Mouse (Mus musculus) heart, postnatal 0 days (tissue): Measurements from ENCODE around the gene Ctsf. TPM values are rescaled to one million over a fixed set of nuclear protein-coding genes. Genes with fewer than 3 reads are reported as not detected.
A peak's percentile ranks its signal among the peaks of the same experiment; 100 is the strongest.

Experiments used
- ATAC-seq: fragments of 200-750 bp; cut with Nextera tagmentation; 2 replicates; pipeline ENCODE4 v1.8.0; 2017; ENCODE audit warnings: low read depth, moderate number of reproducible peaks, moderate library complexity; ENCODE audit not compliant: insufficient read depth
- DNase-seq: peaks from one replicate; pipeline ENCODE4 v3.0.0-alpha.2; 2016; ENCODE audit warnings: low spot score
- H3K27ac ChIP-seq: fragments of 300-500 bp; sonication (generic); 2 replicates; pipeline ENCODE4 v1.5.1; 2014; ENCODE audit warnings: low read depth, mild to moderate bottlenecking
- H3K27me3 ChIP-seq: fragments of 300-500 bp; sonication (generic); 2 replicates; pipeline ENCODE4 v1.6.1; 2014; ENCODE audit warnings: low read length, mixed read lengths; ENCODE audit not compliant: control insufficient read depth, insufficient read depth
- H3K36me3 ChIP-seq: fragments of 300-500 bp; sonication (generic); replicated peaks from 2 replicates; pipeline ENCODE4 v1.6.1; 2014; ENCODE audit warnings: low read length, mixed read lengths; ENCODE audit not compliant: control insufficient read depth, insufficient read depth
- H3K4me1 ChIP-seq: fragments of 300-500 bp; sonication (generic); 2 replicates; pipeline ENCODE4 v1.6.1; 2014; ENCODE audit warnings: antibody characterized with exemption; ENCODE audit not compliant: control insufficient read depth, insufficient read depth
- H3K4me2 ChIP-seq: fragments of 300-500 bp; sonication (generic); 2 replicates; pipeline ENCODE4 v1.6.1; 2014; ENCODE audit warnings: low read depth, mild to moderate bottlenecking, low read length, moderate library complexity
- H3K4me3 ChIP-seq: fragments of 300-500 bp; sonication (generic); 2 replicates; pipeline ENCODE4 v1.5.1; 2014; ENCODE audit warnings: low read depth, low read length
- H3K9ac ChIP-seq: fragments of 300-500 bp; sonication (generic); replicated peaks from 2 replicates; pipeline ENCODE4 v1.6.1; 2014; ENCODE audit warnings: low read depth, low read length, mixed read lengths
- H3K9me3 ChIP-seq: fragments of 300-500 bp; sonication (generic); replicated peaks from 2 replicates; pipeline ENCODE4 v1.6.1; 2016; ENCODE audit warnings: low read length; ENCODE audit not compliant: control insufficient read depth
- CTCF ChIP-seq: IDR thresholded peaks from 2 replicates; pipeline ENCODE4 v1.5.1; 2016; ENCODE audit warnings: antibody characterized with exemption, control low read depth, low read depth
- EP300 ChIP-seq: IDR thresholded peaks from 2 replicates; pipeline ENCODE4 v1.6.1; 2016; ENCODE audit warnings: antibody characterized with exemption, low read depth
- WGBS: fragments of 180-500 bp; shearing (Covaris S2); extraction: QIAGEN DNeasy Blood & Tissue Kit; methylation state at CpG from one replicate; pipeline ENCODE4 v1.1.7; 2014; 5-methylcytosine and 5-hydroxymethylcytosine counted together
- polyA plus RNA-seq: library from polyadenylated mRNA; unstranded; fragments of >200 nt; fragmentation: Nextera tagmentation; extraction: Ambion mirVana; gene quantifications from 2 replicates; pipeline ENCODE4 v1.2.1, GENCODE M21; 2015
- total RNA-seq: library from RNA; depleted of rRNA; stranded (reverse); fragments of >200 nt; gene quantifications from 2 replicates; pipeline ENCODE4 v1.2.3, GENCODE M21; 2014; ENCODE audit warnings: low replicate concordance

Gene Ctsf
- total and polyA plus RNA-seq, 2 experiments from 2014 or later: 39.7 to 49.5 TPM

DNA sequence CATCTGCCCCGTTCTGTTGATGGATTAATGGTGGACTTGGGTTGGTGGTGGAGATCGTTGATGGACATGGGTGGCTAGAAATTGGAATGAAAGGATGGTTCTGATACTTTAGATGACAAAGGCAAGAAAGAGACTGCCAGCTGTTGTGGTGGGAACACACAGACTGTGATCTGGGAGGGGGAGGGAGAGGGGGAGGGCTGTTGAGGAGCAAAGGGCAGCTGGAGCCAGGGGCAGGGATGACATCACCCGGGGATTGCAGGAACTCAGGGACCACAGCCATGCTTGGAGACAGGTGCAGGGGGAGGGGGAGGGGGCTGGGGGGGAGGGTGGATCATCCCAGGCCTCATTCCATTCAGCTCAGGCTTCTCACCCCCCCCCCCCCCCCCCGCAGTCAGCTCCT is 21.3 kb downstream of the Ctsf start:
- no peak for ATAC-seq
- WGBS: 77% methylated on average over 3 of the region's 4 CpGs
- H3K4me3 ChIP-seq: no peak overlapping the region

GRCm38 (mm10) chr19:4876755-4877154 is 21.8 kb downstream of the Ctsf start:
- DNase-seq (no peak), ATAC-seq (no peak)
- Histone ChIP-seq H3K27me3 (0 out of 2 replicates have a peak, but pooled peaks cover 4% of the 10 kb centered on the region), H3K9ac (no peak overlapping the region), H3K4me3 (no peak overlapping the region), H3K36me3 (no peaks in the 10 kb centered on the region), H3K9me3 (no peaks in the 10 kb centered on the region), H3K4me1 (peaks cover 8% of the 10 kb centered on the region; the same call in 1 of the 2 replicates), H3K27ac (no peak overlapping the region), H3K4me2 (no peak overlapping the region)
- TF ChIP-seq EP300 (no peak), CTCF (no peak)
- WGBS: 61% methylated on average over 3 of the region's 3 CpGs

More for the DNA sequence above, 21.3 kb downstream of the Ctsf start:
- H3K27me3 ChIP-seq: 0 out of 2 replicates have a peak, but pooled peaks cover 4% of the 10 kb centered on the region
- no peak for DNase-seq
- TF ChIP-seq CTCF: no peak
- no peak for TF ChIP-seq EP300
- no peak overlapping the region for H3K9ac ChIP-seq
- H3K9me3 ChIP-seq: no peaks in the 10 kb centered on the region
- peaks cover 8% of the 10 kb centered on the region; the same call in 1 of the 2 replicates for H3K4me1 ChIP-seq
- no peak overlapping the region for H3K4me2 ChIP-seq
- H3K27ac ChIP-seq: no peak overlapping the region
- no peaks in the 10 kb centered on the region for H3K36me3 ChIP-seq

DNA sequence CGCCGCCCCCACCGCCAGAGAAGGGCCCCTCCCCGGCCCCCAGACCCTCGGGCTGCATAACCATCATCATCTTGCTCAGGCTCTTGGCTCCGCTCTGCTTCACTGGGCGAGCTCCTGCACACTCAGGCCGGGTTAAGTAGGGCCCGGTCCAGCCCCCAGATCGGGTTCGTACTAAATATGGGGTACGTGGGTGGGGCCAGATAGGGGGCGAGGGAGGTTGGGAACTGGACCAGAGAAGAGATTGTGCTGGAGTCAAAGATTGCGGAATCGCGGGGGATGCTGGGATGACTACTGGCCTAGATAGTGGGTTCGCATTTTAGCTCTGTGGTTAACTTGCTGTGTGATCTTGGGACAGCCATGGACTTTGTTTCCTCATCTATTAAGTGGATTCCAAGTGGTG is 22.9 kb downstream of the Ctsf start, which contains the start of gene Actn3:
TSS of gene Actn3 (minus strand) at position 125 of the 400 bp plus-strand sequence.
- DNase-seq (no peak), ATAC-seq (no peak)
- WGBS: 2% methylated on average over 17 of the region's 17 CpGs
- Histone ChIP-seq H3K4me1 (peaks cover 8% of the 10 kb centered on the region; the same call in 1 of the 2 replicates), H3K36me3 (no peaks in the 10 kb centered on the region), H3K9me3 (no peaks in the 10 kb centered on the region), H3K9ac (peak within 1 kb of the TSS; percentile 85), H3K27ac (0 out of 2 replicates have a peak within 1 kb of the TSS, but pooled peaks have one; percentile 47), H3K4me3 (peak within 1 kb of the TSS; percentile 89), H3K4me2 (peak within 1 kb of the TSS; percentile 90), H3K27me3 (0 out of 2 replicates have a peak, but pooled peaks cover 4% of the 10 kb centered on the region)
- TF ChIP-seq EP300 (no peak), CTCF (no peak)

- ATAC-seq (peak; percentile 99), DNase-seq (peak; percentile 91)
- Histone ChIP-seq H3K4me3 (peak within 1 kb of the TSS; percentile 89), H3K27me3 (0 out of 2 replicates have a peak, but pooled peaks cover 4% of the 10 kb centered on the region), H3K36me3 (0 out of 2 replicates have a peak, but pooled peaks cover 7% of the 10 kb centered on the region), H3K27ac (0 out of 2 replicates have a peak within 1 kb of the TSS, but pooled peaks have one; percentile 47), H3K9ac (peak within 1 kb of the TSS; percentile 85), H3K4me2 (peak within 1 kb of the TSS; percentile 90), H3K4me1 (peaks cover 8% of the 10 kb centered on the region; the same call in 1 of the 2 replicates), H3K9me3 (no peaks in the 10 kb centered on the region)
- under 1% methylated on average over 52 of the region's 52 CpGs for WGBS
- TF ChIP-seq EP300: no peak
- no peak for TF ChIP-seq CTCF
Observed at GRCm38 (mm10) chr19:4878405-4879323, 23.7 kb downstream of the Ctsf start, which contains the start of gene Zdhhc24. Gene Zdhhc24, plus strand, starts transcription at chr19:4878668.

DNA sequence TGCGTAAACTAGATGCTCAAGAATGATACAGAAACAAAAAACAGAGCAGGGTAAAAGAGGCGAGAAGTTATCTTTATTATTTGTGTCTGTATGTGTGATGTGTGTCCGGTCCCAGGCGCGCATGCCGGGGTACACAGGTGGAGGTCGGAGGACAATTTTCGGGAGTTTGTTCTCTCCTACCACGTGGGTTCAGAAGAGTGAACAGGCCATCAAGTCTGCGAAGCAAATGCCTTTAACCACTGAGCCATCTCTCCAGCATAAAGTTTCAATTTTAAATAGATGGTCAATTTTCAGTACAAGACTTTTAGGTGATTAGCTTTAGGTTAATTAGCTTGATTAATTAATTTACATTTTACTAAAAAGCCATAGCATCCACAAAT is 24.4 kb downstream of the Ctsf start:
- no peak for ATAC-seq
- Histone ChIP-seq H3K27ac (no peak overlapping the region), H3K9me3 (no peaks in the 10 kb centered on the region), H3K27me3 (0 out of 2 replicates have a peak, but pooled peaks cover 4% of the 10 kb centered on the region), H3K4me1 (peaks cover 8% of the 10 kb centered on the region; the same call in 1 of the 2 replicates), H3K9ac (0 out of 2 replicates have a peak overlapping the region, but pooled peaks have one; percentile 85), H3K4me3 (peak overlapping the region; percentile 89), H3K36me3 (0 out of 2 replicates have a peak, but pooled peaks cover 7% of the 10 kb centered on the region), H3K4me2 (peak overlapping the region; percentile 90)
- TF ChIP-seq CTCF (no peak), EP300 (no peak)
- DNase-seq: no peak
- 58% methylated on average over 10 of the region's 10 CpGs for WGBS
